17 mouse cellular contexts compared by ENCODE assay signal in the genomic region with DNA sequence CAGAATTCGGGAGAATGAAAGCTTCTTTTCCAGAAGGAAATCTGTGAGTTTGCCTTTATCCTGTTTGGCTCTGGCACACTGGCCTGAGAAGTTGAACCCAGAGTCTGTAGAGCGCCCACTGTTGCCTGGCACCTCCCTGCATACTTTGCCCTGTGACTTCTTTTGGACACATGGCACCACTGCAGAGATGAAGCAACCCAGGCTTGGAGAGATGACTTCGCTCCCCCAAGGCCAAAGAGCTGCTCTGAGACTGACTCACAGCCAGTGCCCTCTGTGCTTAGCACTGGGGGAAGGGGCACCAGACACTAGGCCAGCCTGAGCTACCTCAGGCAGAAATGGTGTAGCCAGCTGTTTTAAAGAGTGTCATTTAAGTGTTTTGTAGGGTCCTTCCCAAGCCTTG.
DNase-seq lines count a peak whose midpoint lies in the region; ATAC-seq and TF ChIP-seq lines count a peak whose summit lies in the region.
"Had no signal": no experiment of that assay in that cellular context is flagged by ENCODE, and none has a peak within 500 bp of the region (broad histone marks: within the 10 kb centered on the region; RNA-seq: fewer than 3 reads in every experiment).

No protein-coding gene starts in this region.

- no peaks in the 10 kb centered on the region for H3K79me2 ChIP-seq in heart, adult 2 months (replicated peaks; ENCODE audit: control insufficient read depth, insufficient read depth, low read length)

- no peaks in the 10 kb centered on the region for H3K27me3 ChIP-seq in heart, adult 2 months (ENCODE audit: control insufficient read depth, insufficient read depth, low read length)
- H3K27me3 ChIP-seq in liver, postnatal 0 days (ENCODE audit: insufficient read depth, low read length): no peaks in the 10 kb centered on the region
- H3K27me3 ChIP-seq: heart, embryonic 15.5 days; hindbrain, embryonic 12.5 days; limb, embryonic 15.5 days had no signal

- ATAC-seq in liver, postnatal 0 days: peak; percentile 75
- ATAC-seq: forebrain, embryonic 14.5 days had no signal

- peak overlapping the region; percentile 19; the same call in 1 of the 2 replicates for H3K27ac ChIP-seq in heart, adult 2 months
- H3K27ac ChIP-seq in liver, postnatal 0 days (ENCODE audit: low read depth): peak overlapping the region; percentile 72
- H3K27ac ChIP-seq: heart, embryonic 15.5 days; hindbrain, embryonic 12.5 days; limb, embryonic 15.5 days had no signal

- no peak for DNase-seq in heart, adult 2 months
- DNase-seq in heart, postnatal 10 days: no peak
- peak; percentile 31 for DNase-seq in liver, postnatal 0 days
- no peak for DNase-seq in liver
- peak; percentile 81 for DNase-seq in adrenal gland, postnatal 10 days
- no peak for DNase-seq in right cerebral cortex, adult 2 months (ENCODE audit: low spot score in 2 of 2)
- no peak for DNase-seq in lung, postnatal 10 days
- no peak for DNase-seq in lung, postnatal 25 days (ENCODE audit: low spot score)
- DNase-seq: cerebellum, postnatal 14 days; kidney, adult 11 months; lung, embryonic 14.5 days; midbrain, embryonic 14.5 days; thymus, adult 18-20 months had no signal

- WGBS in heart, adult 2 months: 79% methylated on average over 3 of the region's 3 CpGs
- 60% methylated on average over 3 of the region's 3 CpGs for WGBS in liver, postnatal 0 days (ENCODE audit: insufficient replicate concordance)

- no peak overlapping the region for H3K4me3 ChIP-seq in heart, adult 2 months
- no peak overlapping the region for H3K4me3 ChIP-seq in liver, postnatal 0 days (ENCODE audit: low read depth, low read length)
- H3K4me3 ChIP-seq: heart, embryonic 15.5 days; hindbrain, embryonic 12.5 days; limb, embryonic 15.5 days had no signal

- peaks cover 20% of the 10 kb centered on the region for H3K4me1 ChIP-seq in heart, adult 2 months (ENCODE audit: control insufficient read depth, insufficient read depth, low read length)
- peaks cover 11% of the 10 kb centered on the region for H3K4me1 ChIP-seq in liver, postnatal 0 days (ENCODE audit: insufficient read depth)

- no peak overlapping the region for H3K4me2 ChIP-seq in liver, postnatal 0 days (ENCODE audit: low read depth, low read length)
- H3K4me2 ChIP-seq: heart, embryonic 15.5 days; hindbrain, embryonic 12.5 days; limb, embryonic 15.5 days; lung, embryonic 14.5 days had no signal

- H3K9me3 ChIP-seq in liver, postnatal 0 days (ENCODE audit: low read length): no peaks in the 10 kb centered on the region
- H3K9me3 ChIP-seq: heart, embryonic 15.5 days; hindbrain, embryonic 12.5 days; limb, embryonic 15.5 days had no signal

- intact Hi-C loops in heart, adult 2 months (cut with DNase I): no loop called here
- intact Hi-C loops in heart, postnatal 10 days (cut with DNase I): no loop called here

- peaks cover 42% of the 10 kb centered on the region for H3K36me3 ChIP-seq in heart, adult 2 months (ENCODE audit: control insufficient read depth, insufficient read depth, low read length)
- H3K36me3 ChIP-seq in liver, postnatal 0 days (replicated peaks; ENCODE audit: insufficient read depth, low read length): peaks cover 34% of the 10 kb centered on the region

- no peak overlapping the region for H3K9ac ChIP-seq in heart, adult 2 months (ENCODE audit: low read depth, low read length)
- H3K9ac ChIP-seq in liver, postnatal 0 days (replicated peaks): no peak overlapping the region
- H3K9ac ChIP-seq: heart, embryonic 15.5 days; hindbrain, embryonic 12.5 days; limb, embryonic 15.5 days; lung, embryonic 14.5 days had no signal

- no peak for TF ChIP-seq POLR2A in heart, adult 2 months (IDR thresholded peaks at IDR 0.05; ENCODE audit: insufficient read depth, low read depth, low read length)

- TF ChIP-seq CTCF in heart, adult 2 months (IDR thresholded peaks at IDR 0.05): no peak
- no peak for TF ChIP-seq CTCF in liver, postnatal 0 days (IDR thresholded peaks at IDR 0.05; ENCODE audit: low read depth)

- TF ChIP-seq EP300 in heart, adult 2 months (IDR thresholded peaks at IDR 0.05; ENCODE audit: insufficient read depth, low read depth, low read length): no peak
- TF ChIP-seq EP300 in liver, postnatal 0 days (IDR thresholded peaks at IDR 0.05; ENCODE audit: low read depth): no peak

Comparison
In these comparisons a context has a peak if more than half of its experiments do, and no peak if none do; other contexts are left out.
1. DNase-seq: peak in liver, postnatal 0 days (single experiment) and adrenal gland, postnatal 10 days (single experiment); none in heart, adult 2 months (0 of 2), heart, postnatal 10 days (0 of 2), liver (single experiment), right cerebral cortex, adult 2 months (0 of 2), lung, postnatal 10 days (single experiment) and lung, postnatal 25 days (single experiment).